Comparison of ENCODE assay signal across 8 mouse cellular contexts in genomic region chr9:48678426-48679358, GRCm38 (mm10).
A peak's percentile ranks its signal among the peaks of the same experiment; 100 is the strongest.
DNase-seq lines count a peak whose midpoint lies in the region; ATAC-seq lines count a peak whose summit lies in the region.

No protein-coding gene starts in this region.

- H3K4me2 ChIP-seq in embryonic facial prominence, embryonic 11.5 days (ENCODE audit: low read depth, low read length), result no peak overlapping the region
- 0 out of 2 replicates have a peak overlapping the region, but pooled peaks have one; percentile 10 for H3K4me2 ChIP-seq in hindbrain, embryonic 14.5 days (replicated peaks)
- H3K4me2 ChIP-seq in stomach, embryonic 15.5 days, result no peak overlapping the region

- H3K36me3 ChIP-seq in embryonic facial prominence, embryonic 11.5 days (replicated peaks; ENCODE audit: control insufficient read depth, insufficient read depth, low read depth, low read length), result no peaks in the 10 kb centered on the region
- H3K36me3 ChIP-seq in hindbrain, embryonic 14.5 days (replicated peaks; ENCODE audit: control insufficient read depth, insufficient read depth), result no peaks in the 10 kb centered on the region
- no peaks in the 10 kb centered on the region for H3K36me3 ChIP-seq in stomach, embryonic 15.5 days

- DNase-seq in layer of hippocampus, postnatal 10 days (ENCODE audit: low spot score in 2 of 2), result peak; percentile 49 to 60
- no peak for DNase-seq in layer of hippocampus, adult 9-11 months
- no peak for DNase-seq in embryonic facial prominence, embryonic 11.5 days (ENCODE audit: low spot score)
- DNase-seq in hindbrain, embryonic 14.5 days (ENCODE audit: low spot score), result peak; percentile 72
- DNase-seq in lung, postnatal 25 days (ENCODE audit: low spot score), result peak; percentile 51
- DNase-seq in gastrocnemius, postnatal 10 days, result no peak

- H3K4me1 ChIP-seq in embryonic facial prominence, embryonic 11.5 days (ENCODE audit: control insufficient read depth, insufficient read depth, low read length), result peaks cover 13% of the 10 kb centered on the region
- H3K4me1 ChIP-seq in hindbrain, embryonic 14.5 days (replicated peaks; ENCODE audit: control insufficient read depth, insufficient read depth, low read length), result peaks cover 52% of the 10 kb centered on the region
- H3K4me1 ChIP-seq in stomach, embryonic 15.5 days, result peaks cover 21% of the 10 kb centered on the region

- no peak overlapping the region; the same call in 1 of the 2 replicates for H3K27ac ChIP-seq in embryonic facial prominence, embryonic 11.5 days (replicated peaks; ENCODE audit: low read depth, low read length)
- peak overlapping the region; percentile 70 for H3K27ac ChIP-seq in hindbrain, embryonic 14.5 days
- 0 out of 2 replicates have a peak overlapping the region, but pooled peaks have one; percentile 21 for H3K27ac ChIP-seq in stomach, embryonic 15.5 days

- ATAC-seq in embryonic facial prominence, embryonic 11.5 days (replicated peaks; ENCODE audit: insufficient number of reproducible peaks, low FRiP score, low TSS enrichment, low read depth), result peak; percentile 50
- peak; percentile 70 for ATAC-seq in hindbrain, embryonic 14.5 days (ENCODE audit: low FRiP score)
- peak; percentile 33; the same call in 1 of the 2 replicates for ATAC-seq in stomach, embryonic 15.5 days (ENCODE audit: insufficient read depth, low FRiP score, low read depth)
- no peak for ATAC-seq in inflammation-experienced regulatory T-cells, adult 6 months

- no peak overlapping the region; the same call in 1 of the 2 replicates for H3K9ac ChIP-seq in embryonic facial prominence, embryonic 11.5 days (replicated peaks; ENCODE audit: low read length)
- peak overlapping the region; percentile 22 for H3K9ac ChIP-seq in hindbrain, embryonic 14.5 days
- H3K9ac ChIP-seq in stomach, embryonic 15.5 days, result no peak overlapping the region

- H3K4me3 ChIP-seq in embryonic facial prominence, embryonic 11.5 days (ENCODE audit: low read depth, low read length), result no peak overlapping the region
- H3K4me3 ChIP-seq in hindbrain, embryonic 14.5 days (replicated peaks; ENCODE audit: low read length), result no peak overlapping the region
- H3K4me3 ChIP-seq in stomach, embryonic 15.5 days (replicated peaks), result no peak overlapping the region

- H3K9me3 ChIP-seq in embryonic facial prominence, embryonic 11.5 days (replicated peaks; ENCODE audit: control insufficient read depth, low read length), result no peaks in the 10 kb centered on the region
- no peaks in the 10 kb centered on the region for H3K9me3 ChIP-seq in hindbrain, embryonic 14.5 days (ENCODE audit: control insufficient read depth, low read length)
- H3K9me3 ChIP-seq in stomach, embryonic 15.5 days, result no peaks in the 10 kb centered on the region

- no peaks in the 10 kb centered on the region for H3K27me3 ChIP-seq in embryonic facial prominence, embryonic 11.5 days (ENCODE audit: control insufficient read depth, insufficient read depth, low read length)
- no peaks in the 10 kb centered on the region for H3K27me3 ChIP-seq in hindbrain, embryonic 14.5 days (ENCODE audit: control insufficient read depth, insufficient read depth, low read length)
- H3K27me3 ChIP-seq in stomach, embryonic 15.5 days (replicated peaks), result no peaks in the 10 kb centered on the region

- WGBS in embryonic facial prominence, embryonic 11.5 days, result 23% methylated on average over 19 of the region's 19 CpGs
- 8% methylated on average over 19 of the region's 19 CpGs for WGBS in hindbrain, embryonic 14.5 days
- 30% methylated on average over 19 of the region's 19 CpGs for WGBS in stomach, embryonic 15.5 days

Comparison
In these comparisons a context has a peak if more than half of its experiments do, and no peak if none do; other contexts are left out.
1. DNase-seq: peak in layer of hippocampus, postnatal 10 days (2 of 2), hindbrain, embryonic 14.5 days (single experiment) and lung, postnatal 25 days (single experiment); none in layer of hippocampus, adult 9-11 months (single experiment), embryonic facial prominence, embryonic 11.5 days (single experiment) and gastrocnemius, postnatal 10 days (single experiment).